In genomic region chr7:45465549-45465948, GRCm38 (mm10) we compare ENCODE assay signal across 8 mouse cellular contexts. TPM values are rescaled to one million over a fixed set of nuclear protein-coding genes. Genes with fewer than 3 reads are reported as not detected.
DNase-seq lines count a peak whose midpoint lies in the region; ATAC-seq and TF ChIP-seq lines count a peak whose summit lies in the region.

No protein-coding gene starts in this region.

- H3K27me3 ChIP-seq in CH12.LX (replicated peaks) = no peaks in the 10 kb centered on the region
- H3K27me3 ChIP-seq in forebrain, embryonic 16.5 days (replicated peaks; ENCODE audit: control insufficient read depth, insufficient read depth, low read length) = no peaks in the 10 kb centered on the region
- H3K27me3 ChIP-seq in limb, embryonic 13.5 days = no peaks in the 10 kb centered on the region
- no peaks in the 10 kb centered on the region for H3K27me3 ChIP-seq in stomach, postnatal 0 days (ENCODE audit: control insufficient read depth, insufficient read depth, low read length)

- peak overlapping the region; percentile 78 for H3K4me2 ChIP-seq in CH12.LX (ENCODE audit: insufficient read depth, low read depth, poor library complexity, severe bottlenecking)
- peak overlapping the region; percentile 85 for H3K4me2 ChIP-seq in forebrain, embryonic 16.5 days (ENCODE audit: low read length)
- peak overlapping the region; percentile 70 for H3K4me2 ChIP-seq in limb, embryonic 13.5 days (replicated peaks)
- peak overlapping the region; percentile 87 for H3K4me2 ChIP-seq in stomach, postnatal 0 days (replicated peaks; ENCODE audit: low read depth)

- peaks cover 3% of the 10 kb centered on the region for H3K9me3 ChIP-seq in CH12.LX (replicated peaks; ENCODE audit: low read length)
- no peaks in the 10 kb centered on the region for H3K9me3 ChIP-seq in forebrain, embryonic 16.5 days (ENCODE audit: control insufficient read depth, low read length)
- H3K9me3 ChIP-seq in limb, embryonic 13.5 days = no peaks in the 10 kb centered on the region
- no peaks in the 10 kb centered on the region for H3K9me3 ChIP-seq in stomach, postnatal 0 days (ENCODE audit: control insufficient read depth, low read length)

- TF ChIP-seq EP300 in CH12.LX (IDR thresholded peaks at IDR 0.05; ENCODE audit: low read length) = no peak
- no peak for TF ChIP-seq EP300 in stomach, postnatal 0 days (optimal IDR thresholded peaks at IDR 0.05)

- TF ChIP-seq CTCF in CH12.LX (conservative IDR thresholded peaks at IDR 0.05 in 1 of 2, IDR thresholded peaks at IDR 0.05 in 1 of 2; ENCODE audit: low read depth in 2 of 2, low read length in 2 of 2) = peak in 1 of 2 experiments; percentile 78; a peak in 2 of 4 replicates
- peak; percentile 36 for TF ChIP-seq CTCF in stomach, postnatal 0 days (IDR thresholded peaks at IDR 0.05; ENCODE audit: low read depth)

- peaks cover 14 to 35% of the 10 kb centered on the region in 2 experiments for H3K4me1 ChIP-seq in CH12.LX (ENCODE audit: control insufficient read depth in 1 of 2, insufficient read depth in 2 of 2)
- H3K4me1 ChIP-seq in forebrain, embryonic 16.5 days (replicated peaks; ENCODE audit: control insufficient read depth, insufficient read depth, low read length) = peaks cover 20% of the 10 kb centered on the region
- H3K4me1 ChIP-seq in limb, embryonic 13.5 days = peaks cover 27% of the 10 kb centered on the region
- H3K4me1 ChIP-seq in stomach, postnatal 0 days (replicated peaks; ENCODE audit: control insufficient read depth, insufficient read depth) = peaks cover 7% of the 10 kb centered on the region

- TF ChIP-seq RAD21 in CH12.LX (IDR thresholded peaks at IDR 0.05; ENCODE audit: low read depth, low read length) = peak; percentile 64

- peak overlapping the region; percentile 68 for H3K27ac ChIP-seq in CH12.LX (ENCODE audit: insufficient read depth, low read depth)
- no peak overlapping the region for H3K27ac ChIP-seq in forebrain, embryonic 16.5 days (ENCODE audit: low read length)
- H3K27ac ChIP-seq in limb, embryonic 13.5 days = no peak overlapping the region
- H3K27ac ChIP-seq in stomach, postnatal 0 days (replicated peaks) = no peak overlapping the region

- H3K9ac ChIP-seq in CH12.LX (ENCODE audit: insufficient read depth, low read depth) = peak overlapping the region; percentile 81
- H3K9ac ChIP-seq in forebrain, embryonic 16.5 days (replicated peaks; ENCODE audit: low read depth, low read length) = peak overlapping the region; percentile 91; the same call in 1 of the 2 replicates
- peak overlapping the region; percentile 83 for H3K9ac ChIP-seq in limb, embryonic 13.5 days
- no peak overlapping the region; the same call in 1 of the 2 replicates for H3K9ac ChIP-seq in stomach, postnatal 0 days (ENCODE audit: low read length)

- H3K36me3 ChIP-seq in CH12.LX (replicated peaks in 1 of 2; ENCODE audit: control insufficient read depth in 1 of 2, insufficient read depth in 1 of 2, low read length in 1 of 2) = peaks cover 24 to 35% of the 10 kb centered on the region in 2 experiments
- H3K36me3 ChIP-seq in forebrain, embryonic 16.5 days (ENCODE audit: control insufficient read depth, insufficient read depth) = peaks cover 9% of the 10 kb centered on the region; the same call in 1 of the 2 replicates
- peaks cover 41% of the 10 kb centered on the region for H3K36me3 ChIP-seq in limb, embryonic 13.5 days
- no peaks in the 10 kb centered on the region for H3K36me3 ChIP-seq in stomach, postnatal 0 days (ENCODE audit: control insufficient read depth, insufficient read depth, low read length)

- peak; percentile 44; the same call in 1 of the 2 replicates for TF ChIP-seq POLR2A in CH12.LX (IDR thresholded peaks at IDR 0.05; ENCODE audit: low read depth, low read length)

- WGBS in forebrain, embryonic 16.5 days = 69% methylated on average over 9 of the region's 9 CpGs
- 82% methylated on average over 9 of the region's 9 CpGs for WGBS in limb, embryonic 13.5 days
- WGBS in stomach, postnatal 0 days = 77% methylated on average over 9 of the region's 9 CpGs

- no peak for ATAC-seq in forebrain, embryonic 16.5 days
- no peak for ATAC-seq in limb, embryonic 13.5 days (ENCODE audit: low FRiP score, low read depth)
- no peak for ATAC-seq in stomach, postnatal 0 days (ENCODE audit: low FRiP score, low TSS enrichment)

- in situ Hi-C loops in CH12.LX (cut with MboI; ENCODE audit: low pct_ligation_motif_present, low pct_unique_long_range_greater_than_20kb, low sequenced_read_pairs) = loop anchor here (5.0 to 10.0 kb wide), 2 partner anchors 97 to 219 kb away; partner anchors contain the start of gene Ntn5

- H3K79me2 ChIP-seq in CH12.LX (replicated peaks; ENCODE audit: control insufficient read depth, extremely low read depth, insufficient read depth, poor library complexity, severe bottlenecking) = peaks cover 30% of the 10 kb centered on the region

- DNase-seq in cerebellum, adult 9-10 months = peak; percentile 63
- no peak for DNase-seq in cerebellum, adult 8-10 months
- DNase-seq in CH12.LX (ENCODE audit: extremely low read depth) = peak; percentile 71
- DNase-seq in stomach, postnatal 0 days (ENCODE audit: low spot score) = peak; percentile 19
- no peak for DNase-seq in spleen, postnatal 10 days (ENCODE audit: low spot score in 2 of 2)
- DNase-seq in frontal cortex, adult 2 months (ENCODE audit: extremely low spot score in 1 of 2, low spot score in 1 of 2) = no peak

- dilution Hi-C loops in CH12.LX (cut with MboI; ENCODE audit: extremely low pct_ligation_motif_present, extremely low pct_unique_long_range_greater_than_20kb, low sequenced_read_pairs) = no loop called here

- peak overlapping the region; percentile 73 to 81 (median 77) for H3K4me3 ChIP-seq in CH12.LX (replicated peaks in 1 of 3; ENCODE audit: low read depth in 2 of 3, low read length in 2 of 3, poor library complexity in 1 of 3)
- H3K4me3 ChIP-seq in forebrain, embryonic 16.5 days (replicated peaks; ENCODE audit: low read length) = peak overlapping the region; percentile 88
- peak overlapping the region; percentile 85 for H3K4me3 ChIP-seq in limb, embryonic 13.5 days
- H3K4me3 ChIP-seq in stomach, postnatal 0 days (ENCODE audit: low read depth, low read length) = no peak overlapping the region

TF ChIP-seq in CH12.LX, 34 proteins besides CTCF, POLR2A, EP300 and RAD21 (continues in another document):
- TF ChIP-seq USF1 (IDR thresholded peaks at IDR 0.05; ENCODE audit: low read depth, low read length) (no peak), UBTF (IDR thresholded peaks at IDR 0.05; ENCODE audit: low read depth, low read length) (0 out of 2 replicates have a peak, but pooled peaks have one; percentile 57), JUN (IDR thresholded peaks at IDR 0.05; ENCODE audit: insufficient read depth, low read depth, low read length) (no peak), ETS1 (conservative IDR thresholded peaks at IDR 0.05; ENCODE audit: low read depth, low read length) (no peak), KAT2A (IDR thresholded peaks at IDR 0.05; ENCODE audit: insufficient replicate concordance, low read length) (no peak), IRF4 (IDR thresholded peaks at IDR 0.05; ENCODE audit: low read depth, low read length) (no peak), E2F4 (IDR thresholded peaks at IDR 0.05; ENCODE audit: insufficient replicate concordance, low read depth, low read length) (no peak)

RNA-seq across cellular contexts. Expression of gene Bax, which starts 1.1 kb away (rescaled TPM):
- total RNA-seq in CH12.LX (2012; rRNA removed) (232 and 233 TPM in 2 replicates), CH12.LX (2014; rRNA removed) (185 and 195 TPM in 2 replicates)
- polyA plus RNA-seq in CH12.LX (2012; ENCODE audit: insufficient read length, low read depth) = 273 and 321 TPM in 2 replicates
- 225 and 257 TPM in 2 replicates for polyA plus RNA-seq in forebrain, embryonic 16.5 days (2015; fragmentation: Nextera tagmentation; extraction: Ambion mirVana)
- 167 and 170 TPM in 2 replicates for polyA plus RNA-seq in limb, embryonic 13.5 days (2015; fragmentation: Nextera tagmentation; extraction: Ambion mirVana)
- polyA plus RNA-seq in stomach, postnatal 0 days (2015; fragmentation: Nextera tagmentation; extraction: Ambion mirVana) = 119 and 120 TPM in 2 replicates
- 108 and 110 TPM in 2 replicates for polyA plus RNA-seq in frontal cortex, adult 2 months (2012; rRNA removed)

RNA-seq across cellular contexts. Expression of gene Ftl1, which starts 5.9 kb away (rescaled TPM):
- total RNA-seq in CH12.LX (2012; rRNA removed) (142 and 164 TPM in 2 replicates), CH12.LX (2014; rRNA removed) (790 and 1,027 TPM in 2 replicates)
- polyA plus RNA-seq in CH12.LX (2012; ENCODE audit: insufficient read length, low read depth) = 31.2 and 60.3 TPM in 2 replicates
- 5,701 and 5,899 TPM in 2 replicates for polyA plus RNA-seq in forebrain, embryonic 16.5 days (2015; fragmentation: Nextera tagmentation; extraction: Ambion mirVana)
- polyA plus RNA-seq in limb, embryonic 13.5 days (2015; fragmentation: Nextera tagmentation; extraction: Ambion mirVana) = 5,430 and 5,479 TPM in 2 replicates
- 3,647 and 3,760 TPM in 2 replicates for polyA plus RNA-seq in stomach, postnatal 0 days (2015; fragmentation: Nextera tagmentation; extraction: Ambion mirVana)
- 647 and 719 TPM in 2 replicates for polyA plus RNA-seq in frontal cortex, adult 2 months (2012; rRNA removed)

RNA-seq across cellular contexts. Expression of gene Tulp2, which starts 16.1 kb away (rescaled TPM):
- total RNA-seq in CH12.LX (2012; rRNA removed) (0.13 and 0.17 TPM in 2 replicates), CH12.LX (2014; rRNA removed) (not detected in 2 replicates)
- polyA plus RNA-seq in CH12.LX (2012; ENCODE audit: insufficient read length, low read depth) = not detected in 2 replicates
- polyA plus RNA-seq in forebrain, embryonic 16.5 days (2015; fragmentation: Nextera tagmentation; extraction: Ambion mirVana) = 0.12 TPM in 1 of 2 replicates, not detected in the other
- polyA plus RNA-seq in limb, embryonic 13.5 days (2015; fragmentation: Nextera tagmentation; extraction: Ambion mirVana) = 1.0 and 1.2 TPM in 2 replicates
- 0.32 and 0.42 TPM in 2 replicates for polyA plus RNA-seq in stomach, postnatal 0 days (2015; fragmentation: Nextera tagmentation; extraction: Ambion mirVana)
- 0.12 and 0.17 TPM in 2 replicates for polyA plus RNA-seq in frontal cortex, adult 2 months (2012; rRNA removed)

RNA-seq across cellular contexts. Expression of gene Gm45808, which starts 21.1 kb away (rescaled TPM):
- total RNA-seq in CH12.LX (2012; rRNA removed) = 5.0 and 5.7 TPM in 2 replicates
- 0.85 and 1.3 TPM in 2 replicates for total RNA-seq in CH12.LX (2014; rRNA removed)
- polyA plus RNA-seq in CH12.LX (2012; ENCODE audit: insufficient read length, low read depth) = 2.2 TPM in 1 of 2 replicates, not detected in the other
- polyA plus RNA-seq in forebrain, embryonic 16.5 days (2015; fragmentation: Nextera tagmentation; extraction: Ambion mirVana) = not detected in 2 replicates
- not detected in 2 replicates for polyA plus RNA-seq in limb, embryonic 13.5 days (2015; fragmentation: Nextera tagmentation; extraction: Ambion mirVana)
- not detected in 2 replicates for polyA plus RNA-seq in stomach, postnatal 0 days (2015; fragmentation: Nextera tagmentation; extraction: Ambion mirVana)
- 0.23 TPM in 1 of 2 replicates, not detected in the other for polyA plus RNA-seq in frontal cortex, adult 2 months (2012; rRNA removed)

RNA-seq across cellular contexts. Expression of gene Dhdh, which starts 23.1 kb away (rescaled TPM):
- total RNA-seq in CH12.LX (2012; rRNA removed) = 5.9 and 6.4 TPM in 2 replicates
- total RNA-seq in CH12.LX (2014; rRNA removed) = 7.1 and 7.2 TPM in 2 replicates
- polyA plus RNA-seq in CH12.LX (2012; ENCODE audit: insufficient read length, low read depth) = 15.3 and 18.0 TPM in 2 replicates
- polyA plus RNA-seq in forebrain, embryonic 16.5 days (2015; fragmentation: Nextera tagmentation; extraction: Ambion mirVana) = 2.2 and 3.0 TPM in 2 replicates
- polyA plus RNA-seq in limb, embryonic 13.5 days (2015; fragmentation: Nextera tagmentation; extraction: Ambion mirVana) = 2.9 and 4.0 TPM in 2 replicates
- polyA plus RNA-seq in stomach, postnatal 0 days (2015; fragmentation: Nextera tagmentation; extraction: Ambion mirVana) = 1.1 and 1.3 TPM in 2 replicates
- polyA plus RNA-seq in frontal cortex, adult 2 months (2012; rRNA removed) = 8.0 and 8.8 TPM in 2 replicates

Comparison
In these comparisons a context has a peak if more than half of its experiments do, and no peak if none do; other contexts are left out.
1. DNase-seq: peak in cerebellum, adult 9-10 months (single experiment), CH12.LX (single experiment) and stomach, postnatal 0 days (single experiment); none in cerebellum, adult 8-10 months (single experiment), spleen, postnatal 10 days (0 of 2) and frontal cortex, adult 2 months (0 of 2).
2. RNA of gene Ftl1, which starts 5.9 kb away (polyA plus RNA-seq): 5,701 to 5,899 TPM in forebrain, embryonic 16.5 days, 5,430 to 5,479 TPM in limb, embryonic 13.5 days, 3,647 to 3,760 TPM in stomach, postnatal 0 days and 647 to 719 TPM in frontal cortex, adult 2 months; 31.2 to 60.3 TPM in CH12.LX; every median in the first group is over 10 times any median in the second.
3. Peak in every context shown above with its lines, with median percentiles within 50 percentile points of each other: H3K4me2 ChIP-seq.